Mouse (Mus musculus): ENCODE results near the gene Timm10. TPM values are rescaled to one million over a fixed set of nuclear protein-coding genes. Genes with fewer than 3 reads are reported as not detected.
A peak's percentile ranks its signal among the peaks of the same experiment; 100 is the strongest.

Gene Timm10
- total and polyA plus RNA-seq, 3 experiments, result 129 to 193 TPM; not detected in 1

DNA sequence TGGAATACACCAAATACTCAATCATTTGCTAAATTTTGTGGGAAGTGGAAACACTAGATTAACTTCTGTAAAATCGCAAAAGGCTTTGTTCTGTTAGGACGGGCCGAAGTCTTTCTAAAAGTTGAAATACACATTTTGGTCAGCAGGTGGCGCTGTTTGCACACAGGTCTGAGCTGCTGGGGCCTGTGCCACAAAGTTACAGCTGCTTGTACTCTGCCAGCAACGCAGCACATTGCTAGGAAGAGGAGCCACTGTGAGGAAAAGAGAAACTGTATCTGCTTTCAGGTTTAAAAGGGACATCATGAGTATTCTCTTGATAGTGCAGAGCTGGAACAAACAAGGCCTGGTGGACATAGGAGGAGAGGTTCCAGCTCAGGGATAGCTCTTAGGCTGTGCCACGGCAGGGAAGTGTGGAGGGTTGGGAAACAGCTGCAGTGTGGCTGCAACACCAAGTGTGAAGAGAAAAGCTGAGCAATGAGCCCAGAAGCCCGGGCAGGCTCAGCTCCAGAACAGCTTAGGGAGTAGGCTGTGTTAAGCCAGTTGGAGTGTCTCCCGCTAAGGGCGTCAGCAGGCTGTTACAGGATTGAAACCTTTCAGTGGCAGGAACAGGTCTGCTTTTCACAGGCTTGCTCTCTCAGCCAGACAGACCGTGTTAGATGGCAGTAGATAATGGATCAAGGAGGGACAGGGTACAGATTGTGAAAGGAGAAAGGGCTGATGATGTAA is 5.0 kb downstream of the Timm10 start (continued):
- TF ChIP-seq ZMIZ1 (IDR thresholded peaks at IDR 0.05; ENCODE audit: low read depth, low read length) (no peak), RAD21 (IDR thresholded peaks at IDR 0.05; ENCODE audit: low read depth, low read length) (no peak; the same call in none of the 2 replicates)

GRCm38 (mm10) chr2:84837107-84837506 is 10.3 kb downstream of the Timm10 start:
- H3K36me3 ChIP-seq (ENCODE audit: control insufficient read depth in 1 of 2, insufficient read depth in 2 of 2, low read length in 2 of 2), result peaks cover 0 to 3% of the 10 kb centered on the region in 2 experiments; a peak in 2 of 4 replicates
- no peaks in the 10 kb centered on the region for H3K27me3 ChIP-seq (ENCODE audit: control insufficient read depth in 1 of 2, insufficient read depth in 2 of 2, low read length in 2 of 2)
- no peaks in the 10 kb centered on the region for H3K9me3 ChIP-seq (replicated peaks; ENCODE audit: insufficient read depth, low read length)
- peaks cover 27% of the 10 kb centered on the region for H3K79me2 ChIP-seq (ENCODE audit: control insufficient read depth, insufficient read depth, low read length, poor library complexity)
- TF ChIP-seq MYB (IDR thresholded peaks at IDR 0.05; ENCODE audit: low read depth, low read length), result no peak
- no peak for TF ChIP-seq CTCF (IDR thresholded peaks at IDR 0.05 in 2 of 3, conservative IDR thresholded peaks at IDR 0.05 in 1 of 3; ENCODE audit: control insufficient read depth in 1 of 3, insufficient read depth in 1 of 3, low read depth in 2 of 3, low read length in 3 of 3, poor library complexity in 1 of 3, severe bottlenecking in 1 of 3)
- no peak for TF ChIP-seq HCFC1 (IDR thresholded peaks at IDR 0.05; ENCODE audit: low read depth, low read length)
- no peak for TF ChIP-seq TAL1 (IDR thresholded peaks at IDR 0.05; ENCODE audit: low read length)
- no peak for TF ChIP-seq USF1 (IDR thresholded peaks at IDR 0.05; ENCODE audit: low read depth, low read length)
- no peak for TF ChIP-seq RCOR1 (IDR thresholded peaks at IDR 0.05; ENCODE audit: low read depth, low read length)
- no peak for TF ChIP-seq TBP (IDR thresholded peaks at IDR 0.05; ENCODE audit: low read depth, low read length)
- TF ChIP-seq E2F4 (IDR thresholded peaks at IDR 0.05; ENCODE audit: borderline replicate concordance, low read depth, low read length), result no peak
- TF ChIP-seq ETS1 (IDR thresholded peaks at IDR 0.05; ENCODE audit: low read depth, low read length), result no peak
- TF ChIP-seq MXI1 (IDR thresholded peaks at IDR 0.05; ENCODE audit: low read depth, low read length), result no peak
- no peak for TF ChIP-seq SMC3 (IDR thresholded peaks at IDR 0.05; ENCODE audit: low read depth, low read length)
- TF ChIP-seq POLR2A (IDR thresholded peaks at IDR 0.05; ENCODE audit: control insufficient read depth in 1 of 2, insufficient read depth in 1 of 2, low read depth in 1 of 2, low read length in 2 of 2, poor library complexity in 1 of 2), result no peak
- no peak overlapping the region for H3K27ac ChIP-seq (ENCODE audit: control insufficient read depth, low read depth, low read length)
- H3K4me1 ChIP-seq (ENCODE audit: control insufficient read depth in 1 of 2, insufficient read depth in 2 of 2, low read length in 2 of 2), result peaks cover 0 to 8% of the 10 kb centered on the region in 2 experiments; a peak in 2 of 4 replicates
- H3K4me3 ChIP-seq (ENCODE audit: control insufficient read depth in 1 of 2, insufficient read depth in 1 of 2, low read depth in 2 of 2, low read length in 2 of 2), result no peak overlapping the region
- no peak for DNase-seq (ENCODE audit: low read depth, low spot score)
- no peak overlapping the region for H3K9ac ChIP-seq (ENCODE audit: control insufficient read depth, low read depth, low read length, poor library complexity, severe bottlenecking)

GRCm38 (mm10) chr2:84837817-84838592 is 11.2 kb downstream of the Timm10 start:
- TF ChIP-seq TAL1 (IDR thresholded peaks at IDR 0.05; ENCODE audit: low read length) (no peak), TBP (IDR thresholded peaks at IDR 0.05; ENCODE audit: low read depth, low read length) (no peak), GABPA (IDR thresholded peaks at IDR 0.05; ENCODE audit: low read depth, low read length) (no peak), CTCF (IDR thresholded peaks at IDR 0.05 in 2 of 3, conservative IDR thresholded peaks at IDR 0.05 in 1 of 3; ENCODE audit: control insufficient read depth in 1 of 3, insufficient read depth in 1 of 3, low read depth in 2 of 3, low read length in 3 of 3, poor library complexity in 1 of 3, severe bottlenecking in 1 of 3) (no peak), ZNF384 (IDR thresholded peaks at IDR 0.05; ENCODE audit: low read depth, low read length) (peak; percentile 64)
- no peak overlapping the region for H3K9ac ChIP-seq (ENCODE audit: control insufficient read depth, low read depth, low read length, poor library complexity, severe bottlenecking)
- H3K4me3 ChIP-seq (ENCODE audit: control insufficient read depth in 1 of 2, insufficient read depth in 1 of 2, low read depth in 2 of 2, low read length in 2 of 2), result no peak overlapping the region
- no peak for DNase-seq (ENCODE audit: low read depth, low spot score)
- no peaks in the 10 kb centered on the region for H3K9me3 ChIP-seq (replicated peaks; ENCODE audit: insufficient read depth, low read length)
- H3K79me2 ChIP-seq (ENCODE audit: control insufficient read depth, insufficient read depth, low read length, poor library complexity), result peaks cover 33% of the 10 kb centered on the region
- peaks cover 0 to 11% of the 10 kb centered on the region in 2 experiments; a peak in 2 of 4 replicates for H3K36me3 ChIP-seq (ENCODE audit: control insufficient read depth in 1 of 2, insufficient read depth in 2 of 2, low read length in 2 of 2)
- H3K27me3 ChIP-seq (ENCODE audit: control insufficient read depth in 1 of 2, insufficient read depth in 2 of 2, low read length in 2 of 2), result no peaks in the 10 kb centered on the region
- no peak overlapping the region for H3K27ac ChIP-seq (ENCODE audit: control insufficient read depth, low read depth, low read length)
- peaks cover 7 to 10% of the 10 kb centered on the region in 2 experiments for H3K4me1 ChIP-seq (ENCODE audit: control insufficient read depth in 1 of 2, insufficient read depth in 2 of 2, low read length in 2 of 2)
